Mouse (Mus musculus) kidney, adult 2 months (tissue): ENCODE data around the gene Klhl3.

Experiments used
- CTCF ChIP-seq: fragments of 200-500 bp; conservative IDR thresholded peaks from 2 replicates; pipeline ENCODE4 v1.5.1; 2011; ENCODE audit warnings: low read depth, mild to moderate bottlenecking, control low read depth, low read length, moderate library complexity, mixed read lengths; ENCODE audit not compliant: insufficient read depth, insufficient read length
- POLR2A ChIP-seq: fragments of 200-500 bp; IDR thresholded peaks from one replicate; pipeline ENCODE4 v1.6.1; 2011; ENCODE audit warnings: low read depth, low read length, control low read depth

DNA sequence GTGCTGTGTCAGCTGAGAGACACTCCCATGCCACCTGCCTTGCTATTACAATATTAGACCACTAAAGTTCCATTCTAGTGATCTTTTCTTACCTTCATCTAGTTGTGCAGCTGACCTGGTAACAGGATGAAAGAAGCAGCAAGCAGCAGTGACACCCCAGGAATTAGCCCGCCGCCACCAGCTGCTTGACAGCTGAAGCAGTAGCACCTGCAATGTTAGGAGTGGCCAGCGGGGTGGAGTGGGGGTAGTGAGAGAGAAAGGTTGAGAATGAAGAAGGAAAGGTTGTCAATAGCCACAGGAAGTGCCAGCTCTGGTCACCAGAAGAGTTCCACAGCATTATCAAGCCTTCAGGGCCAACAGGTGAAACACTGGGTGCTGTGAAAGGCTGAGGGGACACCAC lies 18.3 kb upstream of the Klhl3 start:
- TF ChIP-seq CTCF, result no peak
- no peak for TF ChIP-seq POLR2A
